Mouse (Mus musculus) C2C12 (cell line): ENCODE results near the gene St6gal1. TPM values are rescaled to one million over a fixed set of nuclear protein-coding genes. Genes with fewer than 3 reads are reported as not detected.

Experiments used
- H3K27me3 ChIP-seq: one replicate; pipeline ENCODE4 v1.6.1; 2011; ENCODE audit not compliant: control insufficient read depth, insufficient read depth, insufficient read length
- H3K36me3 ChIP-seq: one replicate; pipeline ENCODE4 v1.6.1; 2011; ENCODE audit not compliant: control insufficient read depth, insufficient read depth
- H3K4me3 ChIP-seq: one replicate; pipeline ENCODE4 v1.5.1; 2011; ENCODE audit warnings: mild to moderate bottlenecking, control low read depth; ENCODE audit not compliant: poor library complexity, insufficient read depth, severe bottlenecking
- H3K79me2 ChIP-seq: one replicate; pipeline ENCODE4 v1.6.1; 2011; ENCODE audit not compliant: control insufficient read depth, insufficient read depth
- H3K79me3 ChIP-seq: one replicate; pipeline ENCODE4 v1.6.1; 2011; ENCODE audit warnings: low read depth, control low read depth
- H3ac ChIP-seq: one replicate; pipeline ENCODE3; 2011; ENCODE audit warnings: low read depth; ENCODE audit not compliant: control insufficient read depth, insufficient read length
- CEBPB ChIP-seq: IDR thresholded peaks from one replicate; pipeline ENCODE4 v1.6.1; 2011; ENCODE audit warnings: low read depth, mild to moderate bottlenecking, control low read depth, moderate library complexity
- CTCF ChIP-seq: IDR thresholded peaks from one replicate; pipeline ENCODE4 v1.5.1; 2011; ENCODE audit not compliant: control insufficient read depth, insufficient read depth, insufficient read length
- FOSL1 ChIP-seq: IDR thresholded peaks from one replicate; pipeline ENCODE4 v1.8.0; 2011; ENCODE audit warnings: mild to moderate bottlenecking, low read length; ENCODE audit not compliant: poor library complexity, insufficient read depth, severe bottlenecking
- MAX ChIP-seq: IDR thresholded peaks from one replicate; pipeline ENCODE4 v1.6.1; 2011; ENCODE audit warnings: mild to moderate bottlenecking, control low read depth
- MYOD1 ChIP-seq: IDR thresholded peaks from one replicate; pipeline ENCODE4 v1.6.1; 2011; ENCODE audit warnings: low read depth; ENCODE audit not compliant: control insufficient read depth, insufficient read length
- MYOG ChIP-seq: IDR thresholded peaks from one replicate; pipeline ENCODE4 v1.6.1; 2011; ENCODE audit not compliant: control insufficient read depth, insufficient read length; ENCODE audit errors: extremely low read depth
- USF1 ChIP-seq: IDR thresholded peaks from one replicate; pipeline ENCODE4 v1.6.1; 2011; ENCODE audit warnings: low read depth, mild to moderate bottlenecking, control low read depth, moderate library complexity
- polyA plus RNA-seq: library from polyadenylated mRNA; unstranded; fragments of >200 nt; fragmentation: generic; extraction: Trizol; gene quantifications from one replicate; pipeline ENCODE4 v1.2.1, GENCODE M21; 2012; ENCODE audit warnings: missing spikeins

Gene St6gal1
- polyA plus RNA-seq, 1 experiment, result 6.2 TPM

DNA sequence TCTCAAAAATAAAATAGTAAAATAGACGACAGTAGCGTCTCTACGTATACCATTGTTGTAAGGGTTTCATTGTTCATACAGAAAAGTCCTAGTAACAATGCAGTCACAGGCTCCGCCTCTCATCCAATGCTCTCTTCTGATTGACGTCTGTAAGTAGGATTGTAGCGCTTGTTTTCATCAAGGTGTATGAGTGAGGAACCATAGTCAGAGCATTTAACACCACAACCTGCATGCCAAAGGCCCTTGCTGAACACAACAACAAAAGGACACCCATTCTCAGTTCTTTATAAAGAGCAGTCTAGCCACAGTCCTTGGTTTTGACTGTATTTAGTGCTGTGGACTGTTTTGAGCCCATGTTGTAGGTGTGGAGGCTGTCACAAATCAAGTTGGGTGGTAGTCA, 64.9 kb downstream of the St6gal1 start:
- Histone ChIP-seq H3K4me3 (no peak overlapping the region), H3K79me3 (no peaks in the 10 kb centered on the region), H3K27me3 (no peaks in the 10 kb centered on the region), H3K36me3 (no peaks in the 10 kb centered on the region), H3ac (no peak overlapping the region), H3K79me2 (no peaks in the 10 kb centered on the region)
- TF ChIP-seq USF1 (no peak), MYOD1 (no peak), FOSL1 (no peak), MYOG (no peak), MAX (no peak), CEBPB (no peak), CTCF (no peak)

DNA sequence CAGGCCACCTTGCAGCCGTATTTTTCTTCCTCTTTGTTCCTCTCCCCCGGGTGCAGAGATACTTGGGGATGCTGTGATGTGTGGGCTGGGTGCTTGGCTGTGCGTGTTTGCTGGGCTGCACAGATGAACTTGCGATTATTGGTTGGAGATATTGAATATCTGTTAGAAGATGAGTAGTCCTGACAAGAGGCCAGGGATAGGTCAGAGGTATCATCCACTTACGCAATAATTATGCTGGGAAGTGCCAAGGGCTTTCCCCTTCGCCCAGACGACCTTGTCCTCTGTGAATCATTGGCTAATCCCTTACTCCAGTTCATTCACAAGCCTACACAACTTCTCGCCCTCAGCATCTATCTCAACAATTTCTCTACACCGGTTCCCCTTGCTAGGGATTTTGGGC, 65.6 kb downstream of the St6gal1 start:
- Histone ChIP-seq H3ac (no peak overlapping the region), H3K4me3 (no peak overlapping the region), H3K27me3 (no peaks in the 10 kb centered on the region), H3K36me3 (no peaks in the 10 kb centered on the region), H3K79me3 (no peaks in the 10 kb centered on the region), H3K79me2 (no peaks in the 10 kb centered on the region)
- peak; percentile 14 for TF ChIP-seq CEBPB
- no peak for TF ChIP-seq CTCF
- no peak for TF ChIP-seq FOSL1

DNA sequence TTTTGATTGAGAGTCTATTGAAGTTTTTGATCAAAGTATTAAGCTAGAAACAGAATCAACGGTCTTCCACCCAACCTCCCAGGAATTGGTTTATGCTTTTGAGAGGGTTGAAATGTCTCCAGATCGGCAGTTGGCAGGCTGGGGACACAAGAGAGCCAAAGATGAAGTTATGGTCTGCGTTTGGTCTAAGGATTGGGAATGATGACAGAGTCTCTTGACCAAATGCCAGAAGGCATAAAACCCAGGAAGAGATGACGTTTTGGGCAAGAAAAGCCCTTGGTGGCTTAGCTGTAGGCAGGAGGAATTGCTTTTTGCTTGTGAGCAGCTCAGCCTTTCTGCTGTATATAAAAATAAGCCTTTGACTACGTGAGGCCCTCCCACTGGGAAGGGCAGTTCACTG, 67.0 kb downstream of the St6gal1 start:
- Histone ChIP-seq H3K36me3 (no peaks in the 10 kb centered on the region), H3ac (no peak overlapping the region), H3K27me3 (no peaks in the 10 kb centered on the region), H3K4me3 (no peak overlapping the region), H3K79me3 (no peaks in the 10 kb centered on the region), H3K79me2 (no peaks in the 10 kb centered on the region)
- TF ChIP-seq CEBPB, result no peak
- no peak for TF ChIP-seq MYOD1
- no peak for TF ChIP-seq USF1
- no peak for TF ChIP-seq MAX
- TF ChIP-seq MYOG, result no peak
- no peak for TF ChIP-seq CTCF
- TF ChIP-seq FOSL1, result no peak

DNA sequence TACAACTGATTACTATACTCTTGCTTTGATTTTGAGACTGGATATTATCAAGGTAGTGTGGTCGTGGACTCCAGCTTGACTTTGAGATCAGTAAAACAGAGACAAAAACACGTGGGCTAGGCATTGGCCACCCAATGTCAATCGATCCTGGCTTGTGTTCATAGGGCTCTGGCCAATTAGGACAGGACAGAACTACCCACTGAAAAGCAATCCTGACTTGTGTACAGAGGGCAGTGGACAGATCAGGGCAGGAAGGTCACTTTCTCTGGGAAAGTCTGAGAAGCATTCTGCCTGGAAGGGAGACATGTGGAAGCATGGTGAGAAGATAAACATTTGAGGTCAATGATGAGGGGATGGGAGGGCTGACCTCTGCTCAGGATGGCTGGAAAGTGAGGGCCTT, 69.7 kb downstream of the St6gal1 start:
- Histone ChIP-seq H3K79me3 (no peaks in the 10 kb centered on the region), H3K36me3 (no peaks in the 10 kb centered on the region), H3ac (no peak overlapping the region), H3K79me2 (no peaks in the 10 kb centered on the region), H3K27me3 (no peaks in the 10 kb centered on the region), H3K4me3 (no peak overlapping the region)
- TF ChIP-seq CTCF (no peak), FOSL1 (no peak), MAX (no peak), USF1 (no peak), MYOG (no peak), CEBPB (no peak), MYOD1 (no peak)

DNA sequence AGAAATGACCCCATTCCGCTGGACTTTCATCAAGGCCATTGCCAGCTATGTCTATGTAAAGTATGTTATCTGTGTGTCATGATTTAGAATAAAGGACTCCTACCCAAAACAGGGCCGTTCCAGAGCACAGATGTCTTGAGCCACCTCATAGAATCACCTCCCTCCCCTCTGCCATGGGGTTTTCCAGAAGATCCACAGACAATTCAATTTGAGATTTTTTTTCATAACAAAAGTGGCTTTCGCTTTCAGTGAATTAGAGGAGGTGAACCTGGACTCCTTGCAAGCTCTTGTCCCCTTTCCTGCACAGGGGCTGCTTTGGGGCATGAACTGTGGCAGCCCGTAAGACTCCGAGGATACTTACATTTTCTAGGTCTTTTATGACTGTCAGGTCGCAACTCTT, 70.2 kb downstream of the St6gal1 start:
- Histone ChIP-seq H3K79me3 (no peaks in the 10 kb centered on the region), H3K27me3 (no peaks in the 10 kb centered on the region), H3K4me3 (no peak overlapping the region), H3K36me3 (no peaks in the 10 kb centered on the region), H3K79me2 (no peaks in the 10 kb centered on the region), H3ac (no peak overlapping the region)
- TF ChIP-seq USF1 (no peak), CTCF (no peak), MYOD1 (no peak), CEBPB (no peak), MYOG (no peak), MAX (no peak), FOSL1 (no peak)

DNA sequence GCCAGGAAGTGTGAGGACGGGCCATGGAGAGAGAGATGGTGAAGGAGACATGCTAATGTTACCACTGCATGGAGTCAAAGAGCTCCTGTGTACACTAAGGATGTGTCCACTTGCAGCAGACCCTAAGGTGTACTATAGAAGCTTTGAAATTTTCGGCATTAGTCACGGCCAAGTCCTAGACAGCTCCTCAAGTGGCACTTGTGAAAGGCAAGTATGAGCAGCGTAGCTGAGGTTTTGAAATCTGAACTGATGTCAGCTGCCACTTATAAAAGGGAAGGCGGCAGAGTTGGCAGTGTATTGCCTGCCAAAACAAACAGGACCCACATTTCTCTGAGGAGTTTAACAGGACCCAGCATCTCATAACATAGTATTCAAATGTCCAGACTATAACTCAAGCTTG, 71.2 kb downstream of the St6gal1 start:
- Histone ChIP-seq H3K79me2 (no peaks in the 10 kb centered on the region), H3K27me3 (no peaks in the 10 kb centered on the region), H3K79me3 (no peaks in the 10 kb centered on the region), H3K36me3 (no peaks in the 10 kb centered on the region), H3K4me3 (no peak overlapping the region), H3ac (no peak overlapping the region)
- no peak for TF ChIP-seq FOSL1
- TF ChIP-seq MYOG, result no peak
- no peak for TF ChIP-seq USF1
- TF ChIP-seq MYOD1, result no peak
- TF ChIP-seq CEBPB, result no peak
- TF ChIP-seq MAX, result no peak
- TF ChIP-seq CTCF, result no peak
